Mouse (Mus musculus) urinary bladder, postnatal 10 days (tissue): ENCODE results near the gene Adgrb3.
"Not testable (repeated sequence)": the region's sequence is repeated elsewhere in the genome, so short reads cannot be mapped to it uniquely, and the experiment has no call there.

Source experiments
- DNase-seq: peaks from one replicate; pipeline ENCODE4 v3.0.0; 2022; ENCODE audit warnings: low spot score

Gene Adgrb3

DNA sequence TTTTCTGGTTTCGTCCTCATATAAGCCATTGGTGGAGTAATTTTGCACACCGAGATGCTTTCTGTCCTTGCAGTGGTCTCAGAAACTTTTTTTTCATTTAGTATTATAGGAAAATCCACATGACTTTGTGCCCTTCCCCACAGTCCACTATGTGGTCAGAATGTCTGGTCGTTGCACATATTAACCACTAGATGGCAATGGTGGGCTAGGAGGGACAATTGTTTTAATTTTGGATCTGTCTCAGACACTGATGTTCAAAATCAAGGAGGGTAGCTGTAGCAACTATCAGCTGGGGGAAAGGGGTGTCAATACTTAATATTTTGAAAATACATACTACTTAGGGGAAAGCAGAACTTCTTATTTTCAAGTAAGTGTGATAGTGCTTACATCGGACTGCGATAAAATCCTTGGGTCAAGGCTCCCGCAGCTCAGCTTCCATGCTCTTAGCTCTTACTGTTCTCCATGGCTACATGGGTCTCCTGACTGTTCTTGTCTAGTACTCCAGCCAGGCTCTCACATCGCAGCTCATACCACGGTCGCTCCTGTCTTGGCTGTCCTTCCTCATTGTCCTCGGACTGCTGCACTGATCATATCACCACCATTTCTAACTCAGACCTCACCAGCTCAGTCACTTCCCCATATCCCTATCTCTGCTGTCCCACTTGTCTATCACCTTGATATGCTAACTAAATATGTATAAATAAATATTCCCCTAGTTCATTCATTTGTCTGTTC, 319.0 kb downstream of the Adgrb3 start:
- no peak for DNase-seq

- DNase-seq: no peak
These were observed 325.2 kb downstream of the Adgrb3 start for GRCm38 (mm10) chr1:25504313-25504712.

DNA sequence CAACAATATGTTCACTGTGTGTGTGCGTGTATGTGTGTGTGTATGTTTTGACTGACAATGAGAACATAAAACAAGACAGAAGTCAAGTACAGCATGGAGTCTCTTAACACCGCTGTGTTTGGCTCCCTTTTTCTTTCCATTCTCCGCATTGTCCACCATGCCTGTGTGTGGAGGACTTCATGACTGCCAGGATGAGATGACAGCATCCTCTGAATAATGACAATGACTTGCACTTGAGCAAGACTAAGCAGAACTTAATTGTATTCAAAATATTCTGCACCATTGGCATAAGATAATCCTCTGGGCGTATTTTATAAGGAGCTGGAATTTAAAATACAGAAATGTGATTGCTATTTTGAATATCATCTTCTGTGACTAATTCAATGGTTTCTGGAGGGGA, 326.0 kb downstream of the Adgrb3 start:
- DNase-seq: no peak

- no peak for DNase-seq
These were observed 334.1 kb downstream of the Adgrb3 start for GRCm38 (mm10) chr1:25495202-25495914.

GRCm38 (mm10) chr1:25491503-25491902, 338.0 kb downstream of the Adgrb3 start:
- DNase-seq: no peak

DNA sequence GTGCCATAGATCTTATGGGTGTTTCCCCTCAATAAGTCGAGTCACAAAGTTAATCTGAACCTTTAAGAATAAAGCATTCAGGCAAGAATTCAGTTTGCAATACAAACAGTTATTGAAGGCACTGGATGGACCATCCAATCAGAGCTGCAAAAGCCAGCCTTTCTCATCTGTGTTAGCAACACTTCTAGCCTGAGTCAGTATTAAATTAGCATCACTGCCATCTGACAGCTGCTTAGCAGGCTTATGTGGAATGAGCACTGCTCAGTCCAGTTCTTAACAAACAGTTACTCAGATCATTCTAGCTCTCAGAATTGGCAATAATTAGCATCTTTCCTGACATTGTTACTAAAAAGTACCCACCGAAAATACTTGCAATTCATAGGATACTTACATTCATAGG, 339.3 kb downstream of the Adgrb3 start:
- DNase-seq: no peak

DNA sequence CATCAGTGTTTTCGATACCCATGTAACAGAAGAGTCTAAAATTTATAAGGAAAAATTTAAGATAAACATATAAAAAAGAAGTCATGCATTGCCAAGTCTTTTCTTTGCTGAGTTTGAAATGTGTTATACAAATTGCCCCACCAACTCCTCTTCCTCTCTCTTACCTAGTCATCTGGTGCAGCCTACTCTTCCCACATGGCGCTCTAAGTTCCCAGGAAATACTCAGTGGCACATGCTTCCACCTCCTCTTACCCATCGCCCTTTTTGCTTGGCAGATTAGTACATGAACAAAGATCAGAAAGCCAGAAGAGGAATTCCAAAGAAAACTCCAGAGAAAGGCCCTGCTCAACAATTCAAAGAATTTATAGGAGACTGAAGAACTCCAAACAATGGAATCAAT, 353.8 kb downstream of the Adgrb3 start:
- DNase-seq: no peak

- no peak for DNase-seq
These were observed 355.0 kb downstream of the Adgrb3 start for GRCm38 (mm10) chr1:25474469-25474868.

GRCm38 (mm10) chr1:25471612-25472011, 357.9 kb downstream of the Adgrb3 start:
- not testable (repeated sequence) for DNase-seq

DNA sequence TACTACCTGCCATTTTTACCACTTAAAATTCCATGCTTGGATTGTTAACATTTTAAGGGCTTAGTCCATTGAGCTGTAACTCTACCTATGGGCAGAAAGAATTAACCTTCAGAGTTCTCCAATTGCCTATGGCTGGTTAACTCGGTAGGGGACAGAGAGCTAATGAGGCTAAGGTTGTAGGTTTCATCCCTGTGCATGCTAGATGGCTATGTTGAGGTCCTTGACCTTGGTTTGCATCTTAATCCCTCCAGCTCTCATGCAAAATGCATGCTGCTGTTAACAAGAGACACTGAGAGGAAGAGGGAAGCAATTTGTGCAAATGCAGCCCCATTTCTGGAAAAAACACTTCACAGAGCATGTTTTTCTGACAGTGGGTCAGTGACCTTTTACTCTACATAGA, 366.9 kb downstream of the Adgrb3 start:
- no peak for DNase-seq

- no peak for DNase-seq
These were observed 394.0 kb downstream of the Adgrb3 start for GRCm38 (mm10) chr1:25435506-25435905.

GRCm38 (mm10) chr1:25430219-25430862, 399.2 kb downstream of the Adgrb3 start:
- DNase-seq: no peak

DNA sequence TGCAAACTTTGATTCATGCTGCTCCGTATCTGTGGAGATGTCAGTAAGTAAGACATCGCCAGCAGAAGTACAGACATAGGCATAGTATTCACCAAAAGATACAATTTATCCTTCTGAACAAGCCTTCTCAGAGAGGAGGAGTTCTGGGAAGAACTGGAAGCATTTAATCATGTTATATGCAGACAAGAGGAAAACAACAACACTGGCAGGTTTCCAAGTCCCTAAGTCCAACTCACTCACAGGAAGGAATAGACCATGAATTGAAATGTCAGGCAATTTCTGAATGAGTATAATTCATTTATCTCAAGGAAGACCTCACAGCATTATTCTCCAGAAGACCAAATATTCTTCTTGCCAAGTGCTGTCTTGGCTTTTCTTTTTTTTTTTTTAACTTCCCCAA, 408.8 kb downstream of the Adgrb3 start:
- no peak for DNase-seq

DNA sequence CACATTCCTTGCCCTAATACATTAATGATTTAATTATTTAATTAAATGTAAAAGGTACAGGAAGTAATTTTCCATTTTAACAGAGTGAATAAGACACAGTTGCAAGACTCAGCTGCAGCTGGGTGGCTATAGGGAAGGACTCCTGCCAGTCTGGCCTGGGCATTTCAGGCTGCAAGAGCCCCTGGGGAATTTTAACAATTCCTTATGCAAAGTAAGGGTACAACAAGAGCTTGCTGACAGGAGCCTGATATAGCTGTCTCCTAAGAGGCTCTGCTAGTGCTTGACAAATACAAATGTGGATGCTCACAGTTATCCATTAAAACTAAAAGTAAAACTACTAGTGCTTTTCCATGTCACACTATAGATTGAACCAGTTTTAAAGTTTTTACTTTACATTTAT, 410.1 kb downstream of the Adgrb3 start:
- DNase-seq: no peak

GRCm38 (mm10) chr1:25415084-25415483, 414.4 kb downstream of the Adgrb3 start:
- no peak for DNase-seq

DNA sequence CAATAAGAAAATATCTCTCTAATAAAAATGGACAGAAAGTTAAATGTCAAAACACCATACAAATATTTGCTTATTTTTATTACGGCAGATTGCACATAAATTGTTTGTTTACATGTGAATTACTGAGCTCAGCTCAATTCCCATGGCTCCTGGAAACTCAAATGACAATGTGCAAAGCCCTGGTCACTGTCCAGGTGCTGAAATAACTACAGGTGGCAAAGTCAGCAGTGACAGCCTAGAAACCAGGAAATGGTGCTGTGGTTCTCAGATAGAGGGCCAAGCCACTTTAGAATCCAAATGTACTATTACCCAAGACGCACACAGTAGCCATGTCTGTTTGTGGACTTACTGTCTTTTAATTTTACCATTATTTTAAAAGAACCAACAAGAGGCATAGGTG, 465.3 kb downstream of the Adgrb3 start:
- DNase-seq: no peak

GRCm38 (mm10) chr1:25358554-25358953, 471.0 kb downstream of the Adgrb3 start:
- no peak for DNase-seq

DNA sequence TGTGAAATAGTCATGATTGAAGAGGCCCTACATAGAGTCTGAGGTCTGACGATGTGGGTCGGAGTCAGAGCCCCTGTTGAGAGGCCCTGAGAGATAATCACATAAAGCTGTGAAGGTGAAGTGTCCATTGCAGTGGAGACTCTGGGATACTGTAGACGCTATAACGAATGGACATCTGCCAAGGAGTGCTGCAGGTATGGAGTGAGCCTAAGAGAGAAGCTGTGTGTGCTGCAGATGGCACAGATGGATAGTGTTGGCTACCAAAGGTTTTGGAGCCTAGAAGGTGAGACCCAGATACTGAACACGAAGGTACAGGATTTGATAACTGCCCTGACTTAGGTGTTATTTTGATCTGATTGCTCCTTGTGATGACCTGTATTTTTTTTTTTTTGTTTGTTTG, 474.0 kb downstream of the Adgrb3 start:
- no peak for DNase-seq

DNA sequence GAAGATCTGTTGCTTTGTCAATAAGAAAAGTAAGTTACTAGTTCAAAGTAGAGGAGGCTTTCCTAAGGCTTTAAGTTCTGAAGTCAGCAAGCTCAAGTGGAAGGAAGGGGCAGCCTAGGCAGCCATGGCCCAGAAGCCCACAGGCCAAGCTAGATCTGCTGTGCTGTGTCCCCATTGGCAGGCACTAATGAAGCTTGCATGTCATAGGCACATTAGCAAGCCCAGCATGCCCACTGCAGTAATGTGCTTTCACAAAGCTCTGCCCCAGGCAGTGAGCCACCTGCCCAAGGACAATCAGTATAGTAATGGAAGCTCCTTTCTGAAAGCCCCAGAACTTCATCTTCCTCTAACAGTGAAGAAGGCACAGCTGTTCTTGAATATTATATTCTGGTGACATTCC, 484.6 kb downstream of the Adgrb3 start:
- DNase-seq: no peak

- DNase-seq: no peak
These were observed 504.1 kb downstream of the Adgrb3 start for GRCm38 (mm10) chr1:25325406-25325805.

DNA sequence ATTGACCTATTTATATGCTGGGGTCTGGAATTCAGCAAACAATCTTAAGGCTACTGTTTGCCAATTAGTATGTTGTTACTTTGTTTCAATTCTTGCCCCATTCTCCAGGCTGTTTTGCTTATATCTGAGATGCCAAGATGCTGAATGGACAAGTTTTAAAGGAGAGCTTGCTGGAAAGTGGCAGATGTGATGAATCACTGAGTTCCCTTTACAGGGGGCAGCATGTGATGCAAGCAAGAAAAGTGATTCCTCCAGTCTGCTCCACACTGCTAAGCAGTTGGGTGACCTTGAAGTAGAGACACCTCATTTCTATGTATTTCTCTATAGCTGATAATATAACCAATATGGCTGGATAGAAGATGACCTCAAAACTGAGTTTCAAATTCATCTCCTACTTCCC, 512.4 kb downstream of the Adgrb3 start:
- no peak for DNase-seq

DNA sequence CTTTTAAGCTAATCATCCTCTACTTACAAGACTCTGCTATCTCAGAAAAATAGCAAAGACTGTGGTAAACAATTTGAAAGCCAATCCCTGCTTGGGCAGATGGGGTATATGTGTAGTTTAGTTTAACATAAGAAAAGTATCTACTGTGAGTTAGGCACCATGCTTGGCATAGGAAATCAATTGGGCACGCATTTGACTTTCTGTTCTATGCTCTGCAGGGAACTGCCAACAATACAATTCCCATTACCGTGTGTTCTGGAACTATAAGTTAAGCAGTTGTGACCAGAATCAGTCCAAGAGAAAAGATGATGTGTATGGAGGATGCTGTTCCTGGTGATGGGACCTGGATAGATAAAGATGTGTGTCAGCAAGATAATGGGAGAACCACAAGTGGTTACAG, 517.2 kb downstream of the Adgrb3 start:
- DNase-seq: no peak

DNA sequence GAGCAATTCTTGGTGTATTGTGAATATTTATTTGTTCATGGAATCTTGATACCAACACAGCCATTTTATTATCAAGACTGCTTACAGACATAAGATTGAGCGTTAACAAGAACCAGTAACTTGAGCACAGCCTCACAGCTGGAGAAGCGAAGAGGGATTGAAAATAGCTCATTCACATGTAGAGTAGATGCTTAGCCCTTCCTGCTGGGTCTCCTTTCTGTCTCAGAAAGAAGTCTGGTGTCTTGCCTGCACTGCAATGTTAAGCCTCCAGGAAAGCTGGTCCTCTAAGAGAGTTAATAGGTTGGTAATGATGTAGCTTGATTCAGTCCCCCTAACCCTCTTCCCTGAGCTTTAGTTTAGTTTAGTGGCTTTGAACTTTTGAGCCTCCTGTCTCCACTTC, 519.4 kb downstream of the Adgrb3 start:
- DNase-seq: no peak
